Mouse (Mus musculus): ENCODE data around the gene Taf3.

GRCm38 (mm10) chr2:9939250-9939649 is 109.1 kb downstream of the Taf3 start:
- TF ChIP-seq ZNF384 (IDR thresholded peaks at IDR 0.05; ENCODE audit: low read depth, low read length) (no peak), MAFK (IDR thresholded peaks at IDR 0.05; ENCODE audit: insufficient read depth, low read depth, low read length) (no peak), CHD2 (IDR thresholded peaks at IDR 0.05; ENCODE audit: low read depth, low read length) (no peak), HCFC1 (IDR thresholded peaks at IDR 0.05; ENCODE audit: borderline replicate concordance, insufficient read depth, low read length) (no peak)

Measured in ES-E14 (cell line).